Mouse (Mus musculus): Measurements from ENCODE around the gene Cnih4.

Cnih4 gene

DNA sequence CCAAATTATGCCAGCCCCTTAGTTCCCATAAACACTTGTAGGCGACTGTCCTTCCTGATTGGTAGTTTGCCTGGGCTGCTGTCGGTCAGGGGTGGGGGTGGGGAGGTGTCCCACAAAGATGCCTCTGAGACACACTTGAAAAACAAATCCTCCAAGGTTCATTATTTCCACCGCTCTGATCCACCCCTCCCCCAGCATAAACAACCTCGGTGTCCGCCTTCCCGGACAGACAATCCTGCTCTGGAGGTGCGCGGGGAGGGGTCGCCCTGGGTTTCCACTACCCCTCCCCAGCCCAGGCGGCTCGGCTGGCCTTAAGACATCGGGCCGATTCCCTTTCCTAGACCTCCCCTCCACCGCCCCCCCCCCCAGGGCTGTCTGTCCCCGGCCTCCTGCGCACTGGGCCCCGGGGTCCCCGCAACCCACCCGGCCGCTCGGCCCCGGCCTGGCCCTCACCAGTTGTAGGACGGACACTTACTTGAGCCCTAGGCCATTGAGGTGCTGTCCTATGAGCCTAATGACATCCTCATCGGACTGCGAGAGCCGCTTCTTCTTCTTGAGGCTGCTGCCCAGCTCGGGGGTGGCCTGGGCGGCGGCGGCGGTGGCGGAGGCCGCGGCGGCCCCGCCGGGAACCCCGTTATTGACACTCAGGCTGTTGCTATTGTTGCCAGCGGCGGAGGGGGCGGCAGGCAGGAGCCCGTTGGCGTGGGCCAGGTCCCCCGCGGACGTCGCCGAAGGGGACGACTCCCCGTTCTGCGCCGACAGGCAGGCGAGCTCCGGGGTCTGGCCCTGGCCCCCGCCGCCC lies 66.3 kb downstream of the Cnih4 start:
- DNase-seq (ENCODE audit: low read depth, low spot score), result peak; percentile 62

DNA sequence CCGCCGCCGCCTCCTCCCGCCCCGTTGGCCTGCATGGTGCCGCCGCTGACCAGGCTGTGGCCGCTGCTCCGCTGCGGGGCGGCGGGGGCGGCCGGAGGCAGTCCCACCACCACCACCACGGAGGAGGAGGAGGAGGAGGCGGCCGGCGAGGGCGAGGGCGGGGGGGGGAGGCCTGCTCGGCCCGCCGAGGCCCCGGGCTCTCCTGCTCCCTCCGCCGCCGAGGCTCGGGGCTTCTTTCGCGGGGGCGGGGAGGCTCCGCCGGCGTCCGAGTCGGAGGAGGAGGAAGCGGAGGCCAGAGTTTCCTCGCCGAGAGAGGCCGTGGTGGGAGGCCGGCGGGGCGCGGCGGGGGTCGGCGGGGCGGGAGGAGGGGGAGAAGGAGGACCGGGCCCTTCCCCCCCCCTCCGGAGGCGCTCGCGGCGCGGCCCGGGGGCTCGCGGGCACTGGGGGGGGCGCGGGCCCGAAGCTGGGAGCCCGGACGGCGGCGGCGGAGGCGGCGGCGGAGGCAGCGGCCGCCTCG lies 67.0 kb downstream of the Cnih4 start:
- DNase-seq (ENCODE audit: low read depth, low spot score), result peak; percentile 53

DNA sequence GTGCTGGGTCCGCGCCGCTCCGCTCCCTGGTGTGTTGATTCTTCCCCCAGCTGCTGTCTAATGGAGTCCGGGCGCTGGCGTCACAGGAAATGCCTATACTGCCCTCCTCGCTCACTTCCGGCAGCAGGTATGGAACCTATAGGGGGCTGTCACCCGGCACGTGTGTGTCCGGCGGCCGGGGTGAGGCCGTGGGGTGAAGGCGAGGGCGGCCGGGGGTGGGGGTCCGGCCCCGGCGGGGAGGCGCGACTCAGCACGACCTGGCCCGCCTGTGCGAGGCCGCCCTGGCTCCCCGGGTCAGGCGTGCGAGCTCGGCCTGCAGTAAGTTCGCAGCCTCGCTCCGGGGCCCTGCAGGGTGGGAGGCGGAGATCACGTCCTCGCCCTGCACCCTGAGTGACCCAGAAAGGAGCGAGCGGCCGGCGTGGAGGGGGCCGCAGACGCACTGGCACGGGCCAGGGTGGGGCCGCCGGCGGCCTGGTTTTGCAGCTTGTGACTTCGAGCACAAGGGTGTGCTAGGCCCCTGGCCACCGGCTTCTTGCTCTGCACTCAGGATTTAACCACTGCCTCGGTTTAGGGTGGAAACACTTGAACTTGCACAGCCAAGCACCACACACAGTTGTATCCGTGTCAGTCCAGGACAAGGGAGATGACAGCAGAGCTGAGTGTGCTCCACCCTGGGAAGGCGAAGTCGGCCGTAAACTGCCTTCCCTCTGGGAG lies 67.6 kb downstream of the Cnih4 start, which contains the start of gene Wdr26:
Gene Wdr26 (minus strand): TSS at position 82 of the 714 bp plus-strand sequence.
- peak; percentile 87 for DNase-seq (ENCODE audit: low read depth, low spot score)

DNA sequence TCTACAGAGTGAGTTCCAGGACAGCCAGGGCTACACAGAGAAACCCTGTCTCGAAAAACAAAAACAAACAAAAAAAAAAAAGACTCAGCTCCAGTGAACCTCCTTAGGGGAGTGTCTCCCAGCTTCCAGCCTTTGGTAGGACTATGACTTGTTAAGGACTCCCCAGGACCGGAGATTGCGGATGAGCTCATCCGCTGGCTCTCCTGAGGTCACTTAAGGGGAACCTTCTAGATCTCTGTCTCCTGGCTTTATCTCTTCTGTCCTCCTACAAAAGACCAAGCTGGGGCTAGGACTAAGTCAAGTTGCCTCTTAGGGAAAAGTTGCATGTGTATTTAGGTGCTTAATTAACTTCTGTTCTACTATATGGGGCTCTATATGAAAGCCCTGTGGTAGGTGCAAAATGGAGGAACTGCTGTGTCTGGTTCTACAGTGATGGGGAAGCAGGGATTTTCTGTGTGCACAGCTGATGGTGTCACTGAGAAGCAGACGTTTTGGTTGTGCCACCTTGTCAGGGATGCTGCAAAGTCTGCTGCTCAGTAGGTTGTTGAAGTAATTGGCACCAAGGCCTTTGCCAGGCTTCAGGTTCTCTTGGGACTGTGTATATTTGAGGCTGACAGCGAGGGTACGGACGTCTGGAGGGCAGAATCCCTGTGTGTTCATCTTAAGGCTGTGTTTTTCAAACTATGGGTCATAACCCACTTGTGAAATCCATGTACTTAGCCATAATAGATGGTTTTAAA lies 70.0 kb downstream of the Cnih4 start:
- no peak for DNase-seq (ENCODE audit: low read depth, low spot score)

DNA sequence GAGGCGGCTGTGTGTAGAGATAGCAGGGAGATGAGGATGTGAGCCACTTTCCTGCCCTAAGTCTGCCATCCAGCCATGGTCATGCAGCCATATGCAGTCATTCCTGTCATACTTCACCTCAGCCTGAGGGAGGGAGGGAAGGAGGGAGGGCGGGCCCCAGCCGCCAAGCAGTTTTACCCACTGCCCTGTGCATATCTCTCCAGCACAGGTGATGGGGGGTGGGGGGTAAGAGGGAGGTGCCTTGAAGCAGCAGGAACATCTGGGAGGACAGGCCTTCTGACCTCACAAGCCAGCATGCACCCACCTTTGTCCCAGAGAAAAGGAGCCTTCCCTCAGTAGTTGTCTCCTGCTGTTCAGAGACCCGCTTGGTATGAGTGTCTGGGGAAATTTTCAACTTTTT lies 71.8 kb downstream of the Cnih4 start:
- no peak for DNase-seq (ENCODE audit: low read depth, low spot score)
